Mouse (Mus musculus) lung, embryonic 14.5 days (tissue): ENCODE measurements around the gene Anp32b. TPM values are rescaled to one million over a fixed set of nuclear protein-coding genes. Genes with fewer than 3 reads are reported as not detected.

Experiments used
- ATAC-seq: fragments of 200-750 bp; cut with Nextera tagmentation; 2 replicates; pipeline ENCODE4 v1.8.0; 2017; ENCODE audit warnings: mild to moderate bottlenecking, moderate TSS enrichment, moderate library complexity; ENCODE audit not compliant: insufficient read depth
- DNase-seq: peaks from one replicate; pipeline ENCODE4 v3.0.0-alpha.2; 2015
- H3K27ac ChIP-seq: fragments of 300-500 bp; sonication (generic); 2 replicates; pipeline ENCODE4 v1.5.1; 2014; ENCODE audit warnings: low read depth, mild to moderate bottlenecking, moderate library complexity
- H3K27me3 ChIP-seq: fragments of 300-500 bp; sonication (generic); 2 replicates; pipeline ENCODE4 v1.6.1; 2014; ENCODE audit warnings: low read length, control low read depth; ENCODE audit not compliant: insufficient read depth
- H3K36me3 ChIP-seq: fragments of 300-500 bp; sonication (generic); 2 replicates; pipeline ENCODE4 v1.6.1; 2014; ENCODE audit warnings: control low read depth; ENCODE audit not compliant: insufficient read depth
- H3K4me1 ChIP-seq: fragments of 300-500 bp; sonication (generic); 2 replicates; pipeline ENCODE4 v1.6.1; 2014; ENCODE audit warnings: antibody characterized with exemption, control low read depth; ENCODE audit not compliant: insufficient read depth
- H3K4me2 ChIP-seq: fragments of 300-500 bp; sonication (generic); 2 replicates; pipeline ENCODE4 v1.6.1; 2014; ENCODE audit warnings: mild to moderate bottlenecking
- H3K4me3 ChIP-seq: fragments of 300-500 bp; sonication (generic); 2 replicates; pipeline ENCODE4 v1.5.1; 2014; ENCODE audit warnings: low read depth, low read length
- H3K9ac ChIP-seq: fragments of 300-500 bp; sonication (generic); 2 replicates; pipeline ENCODE4 v1.6.1; 2014
- H3K9me3 ChIP-seq: fragments of 300-500 bp; sonication (generic); 2 replicates; pipeline ENCODE4 v1.6.1; 2016; ENCODE audit warnings: low read depth, low read length, control low read depth
- CTCF ChIP-seq: IDR thresholded peaks from 2 replicates; pipeline ENCODE4 v1.5.1; 2016; ENCODE audit warnings: antibody characterized with exemption, low read depth
- WGBS: fragments of 180-500 bp; shearing (Covaris S2); extraction: QIAGEN DNeasy Blood & Tissue Kit; methylation state at CpG from one replicate; pipeline ENCODE4 v1.1.7; 2014; 5-methylcytosine and 5-hydroxymethylcytosine counted together
- polyA plus RNA-seq: library from polyadenylated mRNA; unstranded; fragments of >200 nt; fragmentation: Nextera tagmentation; extraction: Ambion mirVana; gene quantifications from 2 replicates; pipeline ENCODE4 v1.2.1, GENCODE M21; 2014

Anp32b gene
- polyA plus RNA-seq, 1 experiment from 2014 or later, result 330 TPM

DNA sequence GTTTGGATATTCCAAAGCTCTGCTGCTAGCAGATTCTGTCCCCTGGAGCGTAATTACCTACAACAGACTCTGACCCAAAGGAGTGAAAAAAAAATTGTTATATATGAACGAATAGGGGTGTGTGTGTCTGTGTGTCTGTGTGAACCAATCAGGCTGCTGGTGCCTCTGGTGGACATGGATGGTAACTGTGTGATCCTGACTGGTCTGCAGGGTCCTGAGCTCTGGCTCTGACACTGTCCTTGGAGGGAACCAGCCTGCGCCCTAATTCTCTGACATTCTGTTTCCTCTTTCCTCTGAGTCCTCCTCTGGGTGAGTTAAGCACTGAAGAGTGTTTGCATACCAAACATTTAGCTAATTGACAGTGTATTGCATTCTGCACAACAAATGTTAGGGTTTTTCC is 33.2 kb upstream of the Anp32b start:
- WGBS, result 53% methylated on average over 3 of the region's 3 CpGs
- Histone ChIP-seq H3K36me3 (no peaks in the 10 kb centered on the region), H3K4me2 (no peak overlapping the region), H3K9me3 (no peaks in the 10 kb centered on the region), H3K27me3 (no peaks in the 10 kb centered on the region), H3K4me3 (no peak overlapping the region), H3K27ac (no peak overlapping the region), H3K9ac (no peak overlapping the region), H3K4me1 (no peaks in the 10 kb centered on the region)
- TF ChIP-seq CTCF, result peak; percentile 56
- ATAC-seq (peak; percentile 73; the same call in 1 of the 2 replicates), DNase-seq (peak; percentile 19)

DNA sequence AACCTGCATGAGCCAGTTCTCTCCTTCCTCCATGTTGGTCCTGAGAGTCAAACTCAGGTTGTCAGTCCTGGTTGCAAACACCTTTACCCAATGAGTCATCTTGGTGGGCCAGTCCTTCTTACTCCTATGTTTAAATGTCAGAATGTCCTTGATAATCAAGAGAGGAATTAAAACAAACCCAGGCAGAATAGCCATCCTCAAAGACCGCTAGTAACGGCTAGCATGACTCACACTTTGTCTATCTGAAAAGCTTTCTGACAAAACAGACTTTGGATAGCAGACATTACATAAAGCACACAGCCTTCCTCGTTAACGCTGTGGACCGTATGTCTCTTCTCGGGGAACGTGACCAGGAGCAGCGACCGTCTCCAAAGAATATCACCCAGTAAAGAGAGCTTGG is 31.9 kb upstream of the Anp32b start:
- Histone ChIP-seq H3K36me3 (no peaks in the 10 kb centered on the region), H3K9ac (no peak overlapping the region), H3K27ac (no peak overlapping the region), H3K4me1 (no peaks in the 10 kb centered on the region), H3K4me2 (no peak overlapping the region), H3K9me3 (no peaks in the 10 kb centered on the region), H3K4me3 (no peak overlapping the region), H3K27me3 (no peaks in the 10 kb centered on the region)
- ATAC-seq (no peak), DNase-seq (no peak)
- WGBS, result 69% methylated on average over 9 of the region's 9 CpGs
- TF ChIP-seq CTCF, result no peak

DNA sequence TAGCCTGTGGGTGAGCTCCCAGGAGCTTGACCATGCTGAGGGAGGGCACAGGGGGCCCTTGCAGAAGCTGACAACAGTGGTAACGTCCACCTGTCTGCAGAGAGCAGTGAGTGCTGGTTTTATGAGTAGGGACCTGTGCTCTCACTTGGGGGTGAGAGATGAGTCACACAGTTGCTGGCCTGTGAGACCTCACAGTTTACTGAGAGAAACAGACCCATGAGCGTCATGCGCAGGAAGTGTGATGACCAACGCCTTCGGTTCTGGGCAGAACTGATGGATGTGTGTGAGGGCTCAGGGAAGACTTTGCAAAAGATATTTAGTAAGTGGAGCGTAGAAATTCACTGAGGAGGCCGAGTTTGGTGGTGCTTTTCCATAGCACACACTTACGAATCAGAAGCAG is 28.1 kb upstream of the Anp32b start:
- H3K9me3 ChIP-seq, result no peaks in the 10 kb centered on the region
- ATAC-seq, result no peak
- no peaks in the 10 kb centered on the region for H3K4me1 ChIP-seq
- H3K27ac ChIP-seq, result no peak overlapping the region
- no peaks in the 10 kb centered on the region for H3K27me3 ChIP-seq
- H3K36me3 ChIP-seq, result no peaks in the 10 kb centered on the region
- no peak overlapping the region for H3K4me2 ChIP-seq
- no peak overlapping the region for H3K9ac ChIP-seq
- H3K4me3 ChIP-seq, result no peak overlapping the region
- no peak for TF ChIP-seq CTCF
- DNase-seq, result no peak
- 62% methylated on average over 8 of the region's 8 CpGs for WGBS

DNA sequence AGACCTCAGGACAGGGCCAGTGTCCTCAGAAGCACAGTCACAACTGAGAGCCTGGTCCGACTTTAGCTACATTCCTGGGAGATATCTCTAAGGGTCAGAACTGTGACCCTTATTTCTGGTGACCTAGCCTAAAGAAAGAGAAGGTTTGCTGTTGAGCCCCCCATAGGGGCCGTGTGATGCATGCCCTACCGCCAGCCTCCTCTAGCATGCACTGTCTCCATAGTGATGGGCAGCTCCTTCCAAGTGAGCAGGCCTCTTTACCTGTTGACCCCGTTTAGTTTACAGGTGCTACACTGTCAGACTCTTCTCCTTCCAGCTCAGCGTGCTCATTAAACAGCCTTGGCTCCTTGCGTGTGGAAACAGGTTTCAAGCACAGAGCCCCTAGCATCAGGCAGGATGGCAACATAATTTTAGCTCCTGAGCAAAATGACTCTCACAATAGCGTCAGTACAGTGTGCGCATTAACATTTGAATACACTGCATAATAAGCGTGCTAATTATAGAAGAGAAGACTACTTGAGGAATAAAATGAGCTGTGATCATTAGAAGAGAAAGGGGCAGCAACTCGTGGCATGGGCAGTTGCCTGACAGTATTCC is 21.7 kb upstream of the Anp32b start:
- DNase-seq (no peak), ATAC-seq (no peak)
- Histone ChIP-seq H3K4me2 (no peak overlapping the region), H3K4me1 (no peaks in the 10 kb centered on the region), H3K9me3 (no peaks in the 10 kb centered on the region), H3K27ac (no peak overlapping the region), H3K36me3 (no peaks in the 10 kb centered on the region), H3K4me3 (no peak overlapping the region), H3K9ac (no peak overlapping the region), H3K27me3 (no peaks in the 10 kb centered on the region)
- no peak for TF ChIP-seq CTCF
- 58% methylated on average over 10 of the region's 10 CpGs for WGBS

DNA sequence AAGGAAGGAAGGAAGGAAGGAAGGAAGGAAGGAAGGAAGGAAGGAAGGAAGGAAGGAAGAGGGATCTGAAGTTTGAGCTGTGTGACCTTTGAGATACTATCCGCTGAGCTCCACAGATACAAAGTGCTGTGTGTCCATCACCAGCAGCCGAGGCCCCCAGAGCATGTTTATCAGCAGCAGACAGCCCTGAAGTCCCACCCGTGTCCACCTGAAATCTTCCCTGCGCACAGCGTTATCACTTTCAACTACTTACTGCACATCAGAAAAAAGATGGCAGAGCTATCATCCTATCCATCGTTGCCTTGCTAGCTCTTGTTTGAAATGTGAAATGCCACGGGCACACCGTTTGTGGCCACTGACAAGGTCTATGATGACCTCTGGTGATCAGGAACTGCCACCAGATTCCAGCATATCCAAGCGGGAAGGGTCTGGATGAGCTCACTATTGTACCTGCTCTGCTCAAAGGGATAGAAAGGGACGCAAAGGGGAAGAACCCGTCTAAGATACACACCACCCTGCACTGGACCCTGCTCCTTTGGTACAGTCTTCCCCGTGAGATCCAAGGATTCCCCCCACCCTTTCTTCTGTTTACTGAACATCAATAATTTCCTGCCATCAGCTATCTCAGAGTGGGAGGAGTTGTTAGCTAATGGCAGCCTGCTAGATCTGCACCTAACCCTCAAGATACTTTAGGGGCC is 18.2 kb upstream of the Anp32b start:
- DNase-seq (no peak), ATAC-seq (no peak; the same call in 1 of the 2 replicates)
- Histone ChIP-seq H3K4me1 (no peaks in the 10 kb centered on the region), H3K4me3 (no peak overlapping the region), H3K27me3 (no peaks in the 10 kb centered on the region), H3K4me2 (no peak overlapping the region), H3K36me3 (no peaks in the 10 kb centered on the region), H3K9ac (no peak overlapping the region), H3K27ac (no peak overlapping the region), H3K9me3 (no peaks in the 10 kb centered on the region)
- TF ChIP-seq CTCF, result no peak
- WGBS, result 63% methylated on average over 12 of the region's 12 CpGs

DNA sequence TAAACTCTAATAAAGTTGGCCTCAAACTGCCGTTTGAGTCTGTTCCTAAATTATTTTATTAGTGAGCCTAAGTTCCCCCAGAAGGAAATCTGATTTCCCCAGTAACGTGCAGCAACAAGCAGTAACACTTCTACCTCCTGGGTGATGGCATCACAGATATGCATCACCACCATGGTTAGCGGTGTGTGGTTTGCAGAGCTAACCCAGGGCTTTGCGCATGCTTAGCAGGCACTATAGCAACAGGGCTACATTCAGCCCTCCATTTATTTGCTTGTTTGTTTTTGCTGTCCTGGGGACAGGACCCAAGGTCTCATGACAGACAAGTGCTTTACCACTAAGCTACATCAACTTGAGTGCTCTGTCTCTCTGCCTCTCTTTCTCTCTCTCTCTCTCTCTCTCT is 8.2 kb upstream of the Anp32b start:
- no peak for ATAC-seq
- no peaks in the 10 kb centered on the region for H3K9me3 ChIP-seq
- no peak for TF ChIP-seq CTCF
- no peaks in the 10 kb centered on the region for H3K36me3 ChIP-seq
- WGBS, result 71% methylated on average over 4 of the region's 4 CpGs
- no peak overlapping the region for H3K9ac ChIP-seq
- H3K27me3 ChIP-seq, result no peaks in the 10 kb centered on the region
- no peaks in the 10 kb centered on the region for H3K4me1 ChIP-seq
- H3K27ac ChIP-seq, result no peak overlapping the region
- H3K4me3 ChIP-seq, result no peak overlapping the region
- no peak for DNase-seq
- no peak overlapping the region for H3K4me2 ChIP-seq

DNA sequence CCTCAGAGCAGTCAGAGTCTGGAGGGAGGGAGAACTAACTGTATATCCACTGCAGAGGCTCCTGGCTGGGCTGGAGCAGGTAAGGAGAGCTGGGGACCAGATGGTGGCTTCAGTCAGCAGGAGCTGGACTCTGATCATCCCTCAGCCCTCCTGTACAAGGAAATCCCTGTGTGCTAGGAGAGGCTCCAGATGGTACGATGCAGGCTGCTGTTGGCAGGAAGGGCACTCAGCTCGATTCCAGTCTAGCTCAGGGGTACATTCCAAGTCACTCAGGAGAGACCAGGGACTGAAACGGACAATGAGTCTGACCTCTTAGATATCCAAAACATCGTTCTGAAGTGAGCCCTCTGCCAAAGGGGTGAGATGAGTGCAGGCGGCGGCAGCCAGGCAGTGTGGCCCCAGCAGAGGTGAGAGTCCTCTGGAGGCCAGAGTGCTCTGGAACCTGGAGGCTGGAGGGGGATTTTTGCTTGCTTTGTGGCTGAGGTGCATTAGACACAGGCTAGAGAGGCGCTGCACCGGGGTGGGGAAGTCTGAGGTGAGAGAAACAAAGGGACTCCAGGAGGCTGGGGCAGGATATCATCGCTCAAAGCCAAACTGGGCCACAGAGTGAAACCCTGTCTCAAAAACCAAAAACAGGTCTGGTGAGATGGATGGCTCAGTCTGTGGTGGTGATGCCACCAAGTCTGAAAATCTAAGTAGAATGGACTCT is 5.3 kb upstream of the Anp32b start:
- ATAC-seq (no peak), DNase-seq (no peak)
- no peak for TF ChIP-seq CTCF
- Histone ChIP-seq H3K4me2 (no peak overlapping the region), H3K27ac (no peak overlapping the region), H3K36me3 (no peaks in the 10 kb centered on the region), H3K9ac (no peak overlapping the region), H3K4me1 (no peaks in the 10 kb centered on the region), H3K4me3 (no peak overlapping the region), H3K27me3 (no peaks in the 10 kb centered on the region), H3K9me3 (no peaks in the 10 kb centered on the region)
- WGBS, result 30% methylated on average over 9 of the region's 9 CpGs
